Mouse (Mus musculus): ENCODE results near the gene Asb4. TPM values are rescaled to one million over a fixed set of nuclear protein-coding genes. Genes with fewer than 3 reads are reported as not detected.

The Asb4 gene
- polyA plus RNA-seq, 1 experiment, result 0.04 TPM

GRCm38 (mm10) chr6:5385161-5385640 lies 2.0 kb downstream of the Asb4 start:
- TF ChIP-seq MAX (IDR thresholded peaks at IDR 0.05), result no peak
- no peak for TF ChIP-seq CEBPB (IDR thresholded peaks at IDR 0.05; ENCODE audit: low read depth)
- no peak for TF ChIP-seq MYOD1 (IDR thresholded peaks at IDR 0.05; ENCODE audit: control insufficient read depth, insufficient read length, low read depth)
- no peak for TF ChIP-seq CTCF (IDR thresholded peaks at IDR 0.05; ENCODE audit: control insufficient read depth, insufficient read depth, insufficient read length)
- no peak for TF ChIP-seq FOSL1 (IDR thresholded peaks at IDR 0.05; ENCODE audit: insufficient read depth, low read length, poor library complexity, severe bottlenecking)
- TF ChIP-seq MYOG (IDR thresholded peaks at IDR 0.05; ENCODE audit: control insufficient read depth, extremely low read depth, insufficient read length), result no peak
- no peak for TF ChIP-seq USF1 (IDR thresholded peaks at IDR 0.05; ENCODE audit: low read depth)
- Histone ChIP-seq H3ac (ENCODE audit: control insufficient read depth, insufficient read length, low read depth) (no peak overlapping the region), H3K36me3 (ENCODE audit: control insufficient read depth, insufficient read depth) (no peaks in the 10 kb centered on the region), H3K4me3 (ENCODE audit: insufficient read depth, poor library complexity, severe bottlenecking) (no peak overlapping the region), H3K27me3 (ENCODE audit: control insufficient read depth, insufficient read depth, insufficient read length) (peaks cover 6% of the 10 kb centered on the region), H3K79me2 (ENCODE audit: control insufficient read depth, insufficient read depth) (no peaks in the 10 kb centered on the region), H3K79me3 (ENCODE audit: low read depth) (no peaks in the 10 kb centered on the region)

DNA sequence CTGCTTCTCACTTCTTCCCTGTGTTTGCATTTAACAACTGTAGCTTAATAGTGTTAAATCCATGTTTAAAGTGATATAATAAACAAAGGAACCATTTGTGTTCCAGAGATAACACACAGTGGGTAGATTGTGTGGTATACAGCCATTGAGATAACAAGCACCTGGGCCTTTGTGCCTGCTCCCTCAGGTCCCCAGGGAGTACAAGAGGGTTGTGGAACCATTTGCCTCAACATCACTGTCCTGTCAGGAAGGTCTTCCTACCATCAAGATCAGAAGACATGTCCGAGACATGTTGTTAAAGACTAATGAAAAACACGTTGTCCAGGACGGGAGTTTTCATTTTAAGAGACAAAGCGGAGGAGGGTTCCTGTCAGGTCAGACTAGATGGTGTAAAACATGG lies 3.3 kb downstream of the Asb4 start:
- TF ChIP-seq USF1 (IDR thresholded peaks at IDR 0.05; ENCODE audit: low read depth), result no peak
- no peaks in the 10 kb centered on the region for H3K79me2 ChIP-seq (ENCODE audit: control insufficient read depth, insufficient read depth)
- no peaks in the 10 kb centered on the region for H3K79me3 ChIP-seq (ENCODE audit: low read depth)
- H3K36me3 ChIP-seq (ENCODE audit: control insufficient read depth, insufficient read depth), result no peaks in the 10 kb centered on the region
- no peak overlapping the region for H3ac ChIP-seq (ENCODE audit: control insufficient read depth, insufficient read length, low read depth)
- H3K4me3 ChIP-seq (ENCODE audit: insufficient read depth, poor library complexity, severe bottlenecking), result no peak overlapping the region
- peaks cover 3% of the 10 kb centered on the region for H3K27me3 ChIP-seq (ENCODE audit: control insufficient read depth, insufficient read depth, insufficient read length)

DNA sequence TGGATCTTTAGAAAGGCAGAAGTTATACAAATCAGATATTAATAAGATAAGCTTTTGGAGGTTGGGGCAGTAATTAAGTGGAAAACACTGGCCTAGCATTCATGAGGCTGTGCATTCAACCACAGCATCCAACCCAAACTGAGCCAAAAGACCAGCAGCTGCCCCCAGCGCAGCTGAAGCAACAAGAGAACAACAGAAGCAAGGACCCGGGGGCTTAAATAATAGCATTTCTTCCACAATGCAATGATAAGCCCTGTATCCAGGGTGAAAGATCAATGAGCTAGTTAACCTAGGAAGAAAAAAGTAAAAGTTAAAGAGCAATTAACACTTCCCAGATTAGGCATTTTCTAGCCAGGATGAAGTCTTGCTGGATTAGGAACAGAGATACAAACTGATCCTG lies 4.2 kb downstream of the Asb4 start:
- no peak overlapping the region for H3K4me3 ChIP-seq (ENCODE audit: insufficient read depth, poor library complexity, severe bottlenecking)
- H3K36me3 ChIP-seq (ENCODE audit: control insufficient read depth, insufficient read depth), result no peaks in the 10 kb centered on the region
- H3K27me3 ChIP-seq (ENCODE audit: control insufficient read depth, insufficient read depth, insufficient read length), result peaks cover 3% of the 10 kb centered on the region
- no peaks in the 10 kb centered on the region for H3K79me3 ChIP-seq (ENCODE audit: low read depth)
- H3ac ChIP-seq (ENCODE audit: control insufficient read depth, insufficient read length, low read depth), result no peak overlapping the region
- H3K79me2 ChIP-seq (ENCODE audit: control insufficient read depth, insufficient read depth), result no peaks in the 10 kb centered on the region
- no peak for TF ChIP-seq CEBPB (IDR thresholded peaks at IDR 0.05; ENCODE audit: low read depth)
- TF ChIP-seq MAX (IDR thresholded peaks at IDR 0.05), result no peak
- no peak for TF ChIP-seq MYOG (IDR thresholded peaks at IDR 0.05; ENCODE audit: control insufficient read depth, extremely low read depth, insufficient read length)
- no peak for TF ChIP-seq MYOD1 (IDR thresholded peaks at IDR 0.05; ENCODE audit: control insufficient read depth, insufficient read length, low read depth)

DNA sequence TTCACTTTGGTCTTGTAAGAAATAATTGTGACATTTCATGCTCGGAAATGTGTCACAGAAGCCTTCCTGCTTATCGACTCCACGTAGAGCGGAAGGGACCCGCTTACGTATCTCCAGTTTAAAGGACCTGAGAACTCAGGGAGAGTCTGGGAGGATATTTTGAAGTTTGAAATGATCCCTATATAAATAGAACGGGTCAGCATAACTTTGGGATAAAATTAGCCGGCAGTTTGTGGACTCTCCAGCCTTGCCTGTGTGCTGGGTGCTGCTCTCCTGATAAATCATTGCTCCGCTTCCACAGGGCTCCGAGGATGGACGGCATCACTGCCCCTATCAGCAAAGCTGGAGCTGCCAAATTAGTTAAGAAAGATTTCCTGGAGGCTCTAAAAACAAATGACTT lies 7.1 kb downstream of the Asb4 start:
- no peak for TF ChIP-seq USF1 (IDR thresholded peaks at IDR 0.05; ENCODE audit: low read depth)
- no peak for TF ChIP-seq FOSL1 (IDR thresholded peaks at IDR 0.05; ENCODE audit: insufficient read depth, low read length, poor library complexity, severe bottlenecking)
- no peak for TF ChIP-seq MAX (IDR thresholded peaks at IDR 0.05)
- TF ChIP-seq CEBPB (IDR thresholded peaks at IDR 0.05; ENCODE audit: low read depth), result no peak
- no peak for TF ChIP-seq MYOG (IDR thresholded peaks at IDR 0.05; ENCODE audit: control insufficient read depth, extremely low read depth, insufficient read length)
- TF ChIP-seq MYOD1 (IDR thresholded peaks at IDR 0.05; ENCODE audit: control insufficient read depth, insufficient read length, low read depth), result no peak
- no peak for TF ChIP-seq CTCF (IDR thresholded peaks at IDR 0.05; ENCODE audit: control insufficient read depth, insufficient read depth, insufficient read length)
- Histone ChIP-seq H3ac (ENCODE audit: control insufficient read depth, insufficient read length, low read depth) (no peak overlapping the region), H3K4me3 (ENCODE audit: insufficient read depth, poor library complexity, severe bottlenecking) (no peak overlapping the region), H3K79me3 (ENCODE audit: low read depth) (no peaks in the 10 kb centered on the region), H3K27me3 (ENCODE audit: control insufficient read depth, insufficient read depth, insufficient read length) (peaks cover 8% of the 10 kb centered on the region), H3K36me3 (ENCODE audit: control insufficient read depth, insufficient read depth) (no peaks in the 10 kb centered on the region), H3K79me2 (ENCODE audit: control insufficient read depth, insufficient read depth) (no peaks in the 10 kb centered on the region)

DNA sequence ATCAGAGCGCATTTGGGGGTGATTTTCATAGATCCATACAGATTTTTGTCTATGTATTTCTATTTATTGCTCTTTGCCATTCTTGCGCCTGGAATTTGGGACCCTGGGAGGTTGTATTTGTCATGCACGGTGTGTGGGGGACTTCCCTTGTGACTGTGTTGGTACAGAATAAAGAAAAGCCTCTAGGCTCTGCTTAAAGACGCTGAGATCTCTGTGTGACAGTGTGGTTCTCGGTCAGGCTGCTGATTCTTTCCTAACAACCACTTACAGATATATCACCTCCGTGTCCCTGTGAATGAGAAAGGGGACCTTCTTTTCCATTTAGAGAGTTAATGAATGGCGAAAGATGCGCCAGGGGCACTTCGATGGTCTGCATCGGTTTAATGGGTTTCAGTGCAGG lies 7.8 kb downstream of the Asb4 start:
- Histone ChIP-seq H3K4me3 (ENCODE audit: insufficient read depth, poor library complexity, severe bottlenecking) (no peak overlapping the region), H3K36me3 (ENCODE audit: control insufficient read depth, insufficient read depth) (no peaks in the 10 kb centered on the region), H3K79me3 (ENCODE audit: low read depth) (no peaks in the 10 kb centered on the region), H3ac (ENCODE audit: control insufficient read depth, insufficient read length, low read depth) (no peak overlapping the region), H3K27me3 (ENCODE audit: control insufficient read depth, insufficient read depth, insufficient read length) (peaks cover 10% of the 10 kb centered on the region), H3K79me2 (ENCODE audit: control insufficient read depth, insufficient read depth) (no peaks in the 10 kb centered on the region)
- TF ChIP-seq CEBPB (IDR thresholded peaks at IDR 0.05; ENCODE audit: low read depth), result no peak

- no peaks in the 10 kb centered on the region for H3K79me2 ChIP-seq (ENCODE audit: control insufficient read depth, insufficient read depth)
- no peak overlapping the region for H3K4me3 ChIP-seq (ENCODE audit: insufficient read depth, poor library complexity, severe bottlenecking)
- TF ChIP-seq FOSL1 (IDR thresholded peaks at IDR 0.05; ENCODE audit: insufficient read depth, low read length, poor library complexity, severe bottlenecking) (no peak), MAX (IDR thresholded peaks at IDR 0.05) (no peak), MYOD1 (IDR thresholded peaks at IDR 0.05; ENCODE audit: control insufficient read depth, insufficient read length, low read depth) (no peak), CEBPB (IDR thresholded peaks at IDR 0.05; ENCODE audit: low read depth) (no peak), MYOG (IDR thresholded peaks at IDR 0.05; ENCODE audit: control insufficient read depth, extremely low read depth, insufficient read length) (no peak), CTCF (IDR thresholded peaks at IDR 0.05; ENCODE audit: control insufficient read depth, insufficient read depth, insufficient read length) (no peak), USF1 (IDR thresholded peaks at IDR 0.05; ENCODE audit: low read depth) (no peak)
- H3K27me3 ChIP-seq (ENCODE audit: control insufficient read depth, insufficient read depth, insufficient read length), result peaks cover 10% of the 10 kb centered on the region
- H3ac ChIP-seq (ENCODE audit: control insufficient read depth, insufficient read length, low read depth), result no peak overlapping the region
- H3K36me3 ChIP-seq (ENCODE audit: control insufficient read depth, insufficient read depth), result no peaks in the 10 kb centered on the region
- H3K79me3 ChIP-seq (ENCODE audit: low read depth), result no peaks in the 10 kb centered on the region
Measured at GRCm38 (mm10) chr6:5394971-5395370, 11.8 kb downstream of the Asb4 start.
